Mouse (Mus musculus) layer of hippocampus, postnatal 25 days (tissue): Measurements from ENCODE around the gene Slc37a1. TPM values are rescaled to one million over a fixed set of nuclear protein-coding genes. Genes with fewer than 3 reads are reported as not detected.

Experiments
- DNase-seq, 2 experiments: peaks; one replicate each; pipeline ENCODE4 v3.0.0; 2022; ENCODE audit warnings: mixed read lengths in 2 of 2, low spot score in 1 of 2; ENCODE audit errors: extremely low spot score in 1 of 2
- total RNA-seq, 2 experiments: library from RNA; stranded (reverse); gene quantifications; 2 replicates each; pipeline ENCODE4 v1.2.3; 2021

Gene Slc37a1
- total RNA-seq, 2 experiments from 2014 or later: 5.5 to 8.0 TPM

- DNase-seq: peak; percentile 47 to 59
These were observed 99.4 kb downstream of the Slc37a1 start, which contains the start of gene Pde9a for GRCm38 (mm10) chr17:31385671-31386665. Gene Pde9a, plus strand, starts transcription at chr17:31386210.

DNA sequence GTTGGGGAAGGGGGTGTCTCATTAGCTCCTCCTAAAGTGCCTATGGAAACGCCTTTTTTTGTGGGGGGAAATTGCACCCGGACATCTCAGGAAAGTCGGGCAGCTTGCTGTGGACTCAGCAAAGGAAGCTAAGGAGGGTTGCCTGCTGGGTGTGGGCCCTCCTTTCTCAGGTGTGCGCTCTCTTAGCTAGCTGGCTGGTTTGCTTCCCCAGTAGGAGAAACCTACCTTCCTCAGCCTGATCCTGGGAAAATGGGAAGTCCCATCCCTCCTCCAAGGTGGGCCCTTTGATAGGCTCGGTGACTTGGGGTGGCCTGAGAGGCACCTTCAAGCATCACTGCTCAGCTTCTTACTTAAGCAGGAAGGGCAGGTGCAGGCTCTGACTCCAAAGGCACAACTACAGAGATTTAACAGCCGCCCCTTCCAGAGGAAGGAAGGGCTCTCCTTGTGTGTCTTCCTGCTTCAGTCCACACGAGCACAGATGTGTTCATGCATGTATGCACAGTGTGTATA is 100.2 kb downstream of the Slc37a1 start:
- no peak for DNase-seq

DNA sequence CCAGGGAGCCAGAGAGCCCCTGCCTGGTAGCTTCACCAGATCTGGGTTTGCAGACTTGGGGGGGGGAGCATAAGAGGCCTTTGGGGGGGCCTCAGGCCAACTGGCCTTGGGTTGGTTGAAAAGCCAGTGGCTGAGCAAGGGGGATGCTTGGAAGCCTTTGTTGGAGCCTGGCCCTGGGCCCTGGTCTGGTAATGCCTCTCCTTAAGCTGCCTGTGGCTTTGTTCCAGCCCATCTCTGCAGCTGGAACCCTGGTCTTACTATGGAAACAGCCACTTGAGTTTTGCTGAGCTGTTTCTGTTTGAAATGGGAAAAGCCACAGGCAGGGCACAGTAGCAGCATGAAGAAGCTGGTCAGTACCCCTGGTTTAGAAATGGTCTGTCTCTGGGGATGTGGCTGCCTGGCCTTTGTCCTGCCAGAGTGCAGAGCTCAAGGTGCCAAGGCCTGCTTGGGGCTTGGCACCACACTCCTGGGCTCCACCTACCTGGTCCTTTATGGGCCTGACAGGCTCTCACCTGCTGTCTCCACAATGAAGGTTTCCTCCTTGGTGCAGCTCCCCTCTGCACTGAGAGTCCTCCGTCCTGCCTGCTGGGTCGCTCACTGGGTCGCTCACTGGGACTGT is 102.9 kb downstream of the Slc37a1 start:
- DNase-seq: no peak

GRCm38 (mm10) chr17:31391462-31391861 is 104.9 kb downstream of the Slc37a1 start:
- no peak for DNase-seq

GRCm38 (mm10) chr17:31392041-31392440 is 105.4 kb downstream of the Slc37a1 start:
- no peak for DNase-seq

DNA sequence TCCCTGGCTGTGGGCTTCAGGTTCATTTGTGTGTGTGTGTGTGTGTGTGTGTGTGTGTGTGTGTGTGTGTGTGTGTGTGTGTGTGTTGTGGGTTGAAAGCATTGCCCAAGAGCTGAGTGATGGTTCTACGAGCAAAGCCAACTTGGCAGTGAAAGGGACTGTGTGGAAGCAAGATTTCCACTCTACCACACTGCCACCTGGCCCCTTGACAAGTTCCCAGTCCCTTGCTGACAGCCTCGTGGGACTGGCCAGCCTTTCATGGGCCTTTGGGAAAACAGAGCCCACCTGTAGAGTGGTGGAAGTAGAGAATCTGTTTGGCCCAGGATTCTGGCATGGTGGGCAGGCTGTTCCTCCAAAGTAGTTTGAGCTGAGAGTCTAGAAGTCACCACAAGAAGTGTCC is 107.2 kb downstream of the Slc37a1 start:
- no peak for DNase-seq

DNA sequence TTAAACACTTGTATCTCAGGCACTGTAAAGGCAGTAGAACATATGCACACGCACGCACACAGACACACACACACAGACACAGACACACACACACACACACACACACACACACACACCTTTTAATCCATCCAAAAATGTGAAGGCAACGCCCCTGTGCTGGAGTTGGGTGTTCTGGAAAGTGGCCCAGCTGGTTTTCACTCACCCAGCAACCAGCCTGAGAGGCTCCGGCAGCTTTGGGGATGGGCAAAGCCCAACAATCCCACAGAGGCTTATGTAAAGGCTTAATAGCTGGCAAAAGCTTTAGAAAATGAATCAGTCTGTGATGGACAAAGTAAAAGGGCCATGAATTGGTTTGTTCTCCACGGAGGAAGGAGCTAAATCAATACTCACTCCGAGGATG is 113.7 kb downstream of the Slc37a1 start:
- DNase-seq: no peak

Other genes with a start within 250 kb of the Slc37a1 start
- gene Abcg1, start 229.1 kb upstream of the Slc37a1 start, total RNA-seq: 10 to 100 TPM; 54.2 to 60.3 TPM
- not detected for gene Tff3, start 157.1 kb upstream of the Slc37a1 start, total RNA-seq
- not detected for gene Tff2, start 142.5 kb upstream of the Slc37a1 start, total RNA-seq
- not detected for gene Tff1, start 121.5 kb upstream of the Slc37a1 start, total RNA-seq
- not detected for gene Tmprss3, start 87.8 kb upstream of the Slc37a1 start, total RNA-seq
- gene Ubash3a, start 78.9 kb upstream of the Slc37a1 start, total RNA-seq: under 1 TPM; 0.38 to 0.91 TPM
- gene Rsph1, start 9.4 kb upstream of the Slc37a1 start, total RNA-seq: 10 to 100 TPM; 13.8 to 14.2 TPM
- gene Pde9a, start 99.4 kb downstream of the Slc37a1 start, total RNA-seq: 10 to 100 TPM; 24.9 to 30.7 TPM
- 10 to 100 TPM; 23.8 to 25.6 TPM for gene Wdr4, start 233.2 kb downstream of the Slc37a1 start, total RNA-seq
- gene Ndufv3, start 233.3 kb downstream of the Slc37a1 start, total RNA-seq: 100 to 1,000 TPM; 268 to 278 TPM